ENCODE assay signal across 14 mouse cellular contexts in the genomic region with DNA sequence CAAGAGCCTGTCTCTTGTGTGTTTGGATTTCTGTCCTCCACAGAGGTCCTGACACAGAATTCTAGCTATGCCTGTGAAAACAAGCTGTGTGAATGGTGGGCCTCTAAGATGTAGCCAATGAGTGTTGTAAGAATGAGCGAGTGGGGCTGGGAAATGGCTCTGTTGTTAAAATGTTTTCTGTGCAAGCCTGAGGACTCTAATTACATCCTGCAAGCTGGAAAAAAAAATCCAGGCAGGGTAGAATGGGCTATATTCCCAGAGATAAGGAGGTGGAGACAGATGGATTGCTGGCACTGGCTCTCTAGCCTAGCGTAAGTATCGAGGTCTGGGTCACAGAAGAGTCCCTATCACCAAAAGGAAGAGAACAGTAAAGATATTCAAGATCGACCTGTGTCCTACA.
A peak's percentile ranks its signal among the peaks of the same experiment; 100 is the strongest.
DNase-seq lines count a peak whose midpoint lies in the region; ATAC-seq lines count a peak whose summit lies in the region.
"Had no signal": no experiment of that assay in that cellular context is flagged by ENCODE, and none has a peak within 500 bp of the region (broad histone marks: within the 10 kb centered on the region; RNA-seq: fewer than 3 reads in every experiment).

No protein-coding gene starts in this region.

- H3K9me3 ChIP-seq in heart, embryonic 14.5 days (ENCODE audit: control insufficient read depth, low read length), result peaks cover 5% of the 10 kb centered on the region

- peak overlapping the region; percentile 24 for H3K4me2 ChIP-seq in heart, embryonic 14.5 days (ENCODE audit: low read length)
- H3K4me2 ChIP-seq: neural tube, embryonic 15.5 days had no signal

- peaks cover 20 to 52% of the 10 kb centered on the region in 2 experiments for H3K4me1 ChIP-seq in heart, embryonic 14.5 days (ENCODE audit: control insufficient read depth in 2 of 2, insufficient read depth in 2 of 2, low read length in 2 of 2)
- H3K4me1 ChIP-seq: neural tube, embryonic 15.5 days had no signal

- H3K9ac ChIP-seq in heart, embryonic 14.5 days (ENCODE audit: low read length), result no peak overlapping the region
- H3K9ac ChIP-seq: liver, postnatal 0 days; neural tube, embryonic 15.5 days had no signal

- DNase-seq in frontal cortex, postnatal 36 days (ENCODE audit: low spot score in 2 of 2), result no peak
- DNase-seq in lung, postnatal 10 days, result peak; percentile 4
- no peak for DNase-seq in lung, adult 18-20 months
- no peak for DNase-seq in spleen, postnatal 10 days (ENCODE audit: low spot score in 2 of 2)
- no peak for DNase-seq in spleen, adult 18-20 months
- DNase-seq: adrenal gland, postnatal 25 days; liver, postnatal 0 days; thymus, adult 18-20 months had no signal

- 4% methylated on average over 4 of the region's 4 CpGs for WGBS in heart, embryonic 14.5 days

- H3K4me3 ChIP-seq in heart, embryonic 14.5 days (ENCODE audit: control insufficient read depth in 1 of 2, insufficient read depth in 1 of 2, low read depth in 1 of 2, low read length in 2 of 2), result no peak overlapping the region
- H3K4me3 ChIP-seq: left cerebral cortex, adult 2 months; neural tube, embryonic 15.5 days had no signal

- no peaks in the 10 kb centered on the region for H3K27me3 ChIP-seq in heart, embryonic 14.5 days (ENCODE audit: control insufficient read depth, insufficient read depth, low read length)
- H3K27me3 ChIP-seq: neural tube, embryonic 15.5 days had no signal

- peak overlapping the region; percentile 63 to 66 for H3K27ac ChIP-seq in heart, embryonic 14.5 days (replicated peaks in 1 of 2; ENCODE audit: control insufficient read depth in 1 of 2, insufficient read depth in 1 of 2, low read depth in 2 of 2, low read length in 2 of 2)
- H3K27ac ChIP-seq: kidney, postnatal 0 days; left cerebral cortex, adult 2 months; neural tube, embryonic 15.5 days had no signal

- no peaks in the 10 kb centered on the region for H3K36me3 ChIP-seq in heart, embryonic 14.5 days (ENCODE audit: control insufficient read depth, insufficient read depth, low read length)
- H3K36me3 ChIP-seq: neural tube, embryonic 15.5 days had no signal

- peak; percentile 85 for ATAC-seq in frontal cortex, adult (ENCODE audit: low TSS enrichment)
- peak; percentile 74; the same call in 1 of the 2 replicates for ATAC-seq in heart, embryonic 14.5 days (ENCODE audit: insufficient number of reproducible peaks, insufficient read depth, low FRiP score, low read depth)
- ATAC-seq: CD4-positive, CD25-positive, alpha-beta regulatory T cell, adult 4 months; liver, postnatal 0 days had no signal
